Mouse (Mus musculus) CD4-positive, CD25-positive, alpha-beta regulatory T cell, adult 2 months (primary cell): Measurements from ENCODE around the gene Melk.
A peak's percentile ranks its signal among the peaks of the same experiment; 100 is the strongest.

Source experiments
- DNase-seq: peaks from one replicate; pipeline ENCODE4 v3.0.0-alpha.2; 2012; ENCODE audit warnings: low read depth, low spot score

Melk gene

DNA sequence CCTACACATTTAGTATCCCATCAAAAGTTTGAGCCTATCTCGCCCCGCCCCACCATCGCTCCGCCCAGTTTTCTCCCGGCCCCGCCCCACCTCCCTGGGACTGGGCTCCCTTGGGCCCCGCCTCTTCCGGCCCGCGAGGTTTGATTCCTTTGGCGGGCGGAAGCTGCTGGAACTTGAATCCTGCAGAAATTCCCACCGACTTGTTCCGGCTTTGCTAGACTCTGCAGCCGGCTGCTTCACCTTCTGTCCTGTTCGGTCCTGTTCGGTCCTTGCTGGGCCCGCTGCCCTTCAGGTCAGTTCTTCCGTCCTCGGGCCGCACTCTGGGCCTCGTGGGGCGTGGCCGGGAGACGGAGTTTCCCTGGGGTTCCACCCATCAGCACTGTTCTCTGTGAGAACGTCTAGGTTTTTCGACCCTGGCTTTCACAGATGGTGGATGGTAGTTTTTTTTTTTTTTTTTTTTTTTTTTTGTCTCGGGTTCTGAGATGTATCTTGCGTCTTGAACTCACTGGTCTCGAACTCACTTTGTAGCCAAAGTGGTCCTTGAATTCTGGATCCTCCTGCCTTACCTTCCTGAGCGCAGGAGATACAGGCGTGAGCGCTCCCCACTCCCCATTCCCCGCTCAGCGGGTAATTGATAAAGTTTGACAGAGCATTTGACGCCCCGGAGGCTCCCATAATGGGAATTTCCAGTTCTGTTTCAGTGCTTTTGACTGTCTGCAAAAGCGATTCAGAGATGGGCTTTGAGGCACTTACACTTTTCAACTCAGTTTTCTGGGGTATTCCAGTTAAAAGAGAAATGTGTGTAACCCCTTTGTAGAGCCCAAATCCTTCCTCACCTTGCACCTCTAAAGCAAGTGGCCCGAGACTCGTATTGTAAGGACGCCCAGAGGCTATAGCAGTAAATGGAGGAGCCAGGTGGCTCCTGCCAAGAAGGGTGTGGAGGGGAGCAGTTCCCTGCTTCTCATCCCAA, at the start of gene Melk:
Gene Melk, plus strand, starts transcription at position 96 of the 970 bp plus-strand sequence.
- DNase-seq, result peak; percentile 87

DNA sequence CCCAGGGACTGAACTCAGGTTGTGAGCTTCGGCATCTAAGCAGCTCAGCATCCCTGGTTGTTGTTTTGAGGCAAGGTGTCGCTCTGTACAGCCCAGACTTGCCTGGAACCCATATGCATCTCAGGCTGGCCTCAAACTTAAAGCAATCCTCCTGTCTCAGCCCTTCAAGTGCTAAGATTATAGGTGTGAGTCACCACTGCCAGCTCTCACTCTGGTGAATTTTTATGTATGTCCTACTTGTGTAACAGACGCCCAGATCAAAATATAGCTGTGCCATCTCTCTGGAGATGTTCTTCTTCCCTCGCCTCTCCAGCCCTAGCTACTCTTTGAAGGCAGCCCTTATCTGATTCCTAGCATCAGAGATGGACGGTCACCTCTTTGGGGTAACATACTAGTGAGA, 49.2 kb upstream of the Melk start:
- DNase-seq, result no peak

- no peak for DNase-seq
Observed at GRCm38 (mm10) chr4:44251966-44252916, 48.4 kb upstream of the Melk start.

GRCm38 (mm10) chr4:44253191-44253590, 47.5 kb upstream of the Melk start:
- DNase-seq, result no peak

- no peak for DNase-seq
Observed at GRCm38 (mm10) chr4:44254579-44254978, 46.1 kb upstream of the Melk start.

DNA sequence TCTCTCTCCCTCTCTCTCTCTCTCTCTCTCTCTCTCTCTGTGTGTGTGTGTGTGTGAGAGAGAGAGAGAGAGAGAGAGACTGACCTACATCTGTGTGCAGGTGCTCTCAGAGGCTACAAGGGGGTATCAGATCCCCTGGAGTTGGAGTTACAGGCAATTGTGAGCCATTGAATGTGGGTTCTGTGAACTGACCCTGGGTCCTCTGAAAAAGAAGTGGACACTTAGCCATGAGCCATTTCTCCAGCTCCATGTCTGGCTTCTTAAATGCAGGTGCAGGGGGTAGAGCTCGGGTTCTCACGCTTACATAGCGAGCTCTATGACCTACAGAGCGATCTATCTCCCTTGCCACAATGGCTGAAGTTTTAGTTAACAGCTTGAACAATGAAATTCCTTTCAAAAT, 41.5 kb upstream of the Melk start:
- no peak for DNase-seq

DNA sequence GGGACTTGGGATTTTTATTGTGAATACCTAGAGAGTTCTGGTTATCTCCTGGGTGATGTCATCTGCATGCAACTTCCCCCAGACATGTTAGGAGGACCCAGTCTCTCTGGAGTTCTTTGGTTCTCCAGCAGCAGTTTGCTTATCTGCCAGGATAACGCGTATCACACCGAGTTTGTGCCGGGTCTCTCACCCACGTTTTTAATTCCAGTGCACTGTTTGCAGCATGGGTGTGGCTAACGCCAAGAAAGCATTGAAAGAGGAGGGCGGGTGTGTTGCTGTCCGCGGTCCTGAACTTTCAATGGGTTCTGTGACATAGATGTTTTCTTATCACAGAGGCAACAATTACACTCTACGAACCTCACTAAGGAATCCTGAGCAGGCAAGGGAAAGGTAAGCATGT, 40.4 kb upstream of the Melk start:
- peak; percentile 71 for DNase-seq

DNA sequence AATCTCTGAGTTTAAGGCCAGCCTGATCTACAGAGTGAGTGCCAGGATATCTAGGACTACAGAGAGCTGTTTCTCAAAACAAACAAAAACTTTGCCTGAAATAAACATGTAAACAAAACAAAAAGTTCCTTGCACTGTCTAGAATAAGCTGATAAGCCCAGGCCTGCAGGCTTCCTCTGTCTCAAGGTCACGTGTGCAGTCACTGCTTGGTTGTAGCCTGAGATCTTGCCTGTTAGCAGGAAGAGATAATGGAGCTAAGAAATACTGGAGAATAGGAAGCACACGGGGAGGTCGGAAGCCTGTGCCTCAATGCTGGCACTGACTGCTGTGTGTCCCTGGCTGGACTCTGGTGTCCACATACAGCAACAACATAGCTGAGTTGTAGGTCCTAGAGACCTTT, 35.2 kb upstream of the Melk start:
- DNase-seq, result no peak

- DNase-seq, result no peak
Observed at GRCm38 (mm10) chr4:44267437-44267836, 33.2 kb upstream of the Melk start.

- DNase-seq, result no peak
Observed at GRCm38 (mm10) chr4:44269376-44269817, 31.3 kb upstream of the Melk start.

- peak; percentile 78 for DNase-seq
Observed at GRCm38 (mm10) chr4:44271134-44271533, 29.5 kb upstream of the Melk start.

- DNase-seq, result no peak
Observed at GRCm38 (mm10) chr4:44281597-44282265, 18.9 kb upstream of the Melk start.

- peak; percentile 60 for DNase-seq
Observed at GRCm38 (mm10) chr4:44292534-44292933, 8.1 kb upstream of the Melk start.

- no peak for DNase-seq
Observed at GRCm38 (mm10) chr4:44295837-44296236, 4.8 kb upstream of the Melk start.

DNA sequence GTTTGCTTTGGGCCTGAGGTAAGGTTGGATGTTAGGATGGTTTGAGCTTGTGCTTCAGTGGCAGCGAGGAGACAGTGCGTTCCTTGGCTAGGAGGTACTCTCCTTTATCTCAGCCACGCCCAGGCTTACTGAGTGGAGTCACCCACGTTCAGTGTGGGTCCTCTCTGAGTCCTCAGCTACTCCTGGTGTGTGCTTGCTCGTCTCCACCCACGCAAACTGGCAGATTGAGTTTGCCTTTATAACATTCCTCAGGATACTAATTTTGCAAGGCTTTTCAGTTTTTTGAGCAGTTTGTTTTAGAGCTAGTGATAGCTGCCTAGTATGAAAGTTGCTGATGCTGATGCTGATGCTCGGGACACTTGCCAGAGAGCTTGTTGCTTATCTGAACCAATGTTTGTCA, 5.9 kb downstream of the Melk start:
- DNase-seq, result no peak

- peak; percentile 36 for DNase-seq
Observed at GRCm38 (mm10) chr4:44310429-44310828, 9.8 kb downstream of the Melk start.

- no peak for DNase-seq
Observed at GRCm38 (mm10) chr4:44310911-44311310, 10.2 kb downstream of the Melk start.

DNA sequence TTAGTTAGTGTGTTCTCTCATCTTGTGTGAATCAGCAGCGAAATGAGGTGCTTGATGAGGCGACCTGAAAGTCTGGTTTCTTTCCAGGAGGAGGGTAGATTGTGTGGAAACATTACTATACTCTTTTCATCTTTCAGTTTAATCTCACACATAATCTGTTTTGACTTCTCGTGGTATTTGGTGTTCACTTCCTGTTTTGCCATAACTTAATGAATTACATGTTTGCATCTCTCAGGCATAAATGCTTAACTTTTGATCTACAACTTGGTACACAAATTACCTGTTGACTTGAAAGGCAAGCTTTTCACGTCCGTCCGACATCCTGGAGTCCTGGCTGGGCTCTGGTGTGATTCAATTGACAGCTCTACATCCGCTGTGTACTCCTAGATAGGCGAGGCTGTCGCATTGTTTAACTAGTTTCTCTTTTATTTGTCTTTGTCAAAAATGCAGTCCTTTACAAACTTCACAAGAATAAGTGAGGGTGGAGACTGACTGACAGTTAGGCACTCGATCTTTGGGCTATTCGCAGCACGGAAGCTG, 15.7 kb downstream of the Melk start:
- DNase-seq, result peak; percentile 56

GRCm38 (mm10) chr4:44320448-44320847, 19.8 kb downstream of the Melk start:
- no peak for DNase-seq

DNA sequence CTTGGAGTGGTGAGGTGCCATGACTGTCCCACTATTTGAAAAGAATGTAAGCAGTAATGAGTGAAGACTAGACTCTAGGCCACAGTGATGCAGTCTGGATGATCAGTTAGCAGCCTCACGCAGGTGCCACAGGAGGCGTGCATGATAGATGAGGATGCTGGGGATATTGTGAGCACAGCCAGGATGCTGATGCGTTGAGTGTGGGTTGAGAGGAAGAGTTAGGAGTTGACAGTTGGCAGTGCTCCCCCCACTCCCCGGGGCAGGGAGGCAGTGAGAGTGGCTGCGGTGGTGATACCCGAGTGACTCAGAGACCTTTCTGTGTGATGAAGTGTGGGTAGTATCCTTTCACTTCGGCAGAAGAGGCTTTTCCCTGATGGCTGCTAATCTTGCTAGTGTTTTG, 21.4 kb downstream of the Melk start:
- DNase-seq, result no peak

GRCm38 (mm10) chr4:44325453-44325852, 24.8 kb downstream of the Melk start:
- peak; percentile 48 for DNase-seq
